Mouse (Mus musculus) intestine, embryonic 16.5 days (tissue): ENCODE data around the gene Med22. TPM values are rescaled to one million over a fixed set of nuclear protein-coding genes. Genes with fewer than 3 reads are reported as not detected.

Experiments
- ATAC-seq: fragments of 200-750 bp; cut with Nextera tagmentation; 2 replicates; pipeline ENCODE4 v1.8.0; 2017; ENCODE audit warnings: moderate TSS enrichment, moderate library complexity
- H3K27ac ChIP-seq: fragments of 300-500 bp; sonication (generic); 2 replicates; pipeline ENCODE4 v1.5.1; 2014; ENCODE audit warnings: mild to moderate bottlenecking, low read length
- H3K27me3 ChIP-seq: fragments of 300-500 bp; sonication (generic); replicated peaks from 2 replicates; pipeline ENCODE4 v1.6.1; 2014; ENCODE audit warnings: low read length, control low read depth, mixed read lengths; ENCODE audit not compliant: control insufficient read depth, insufficient read depth
- H3K36me3 ChIP-seq: fragments of 300-500 bp; sonication (generic); 2 replicates; pipeline ENCODE4 v1.6.1; 2014; ENCODE audit warnings: low read length, control low read depth; ENCODE audit not compliant: control insufficient read depth, insufficient read depth
- H3K4me1 ChIP-seq: fragments of 300-500 bp; sonication (generic); 2 replicates; pipeline ENCODE4 v1.6.1; 2014; ENCODE audit warnings: low read length, control low read depth, mixed read lengths; ENCODE audit not compliant: control insufficient read depth, insufficient read depth
- H3K4me2 ChIP-seq: fragments of 300-500 bp; sonication (generic); 2 replicates; pipeline ENCODE4 v1.6.1; 2014; ENCODE audit warnings: low read depth, low read length, control low read depth
- H3K4me3 ChIP-seq: fragments of 300-500 bp; sonication (generic); 2 replicates; pipeline ENCODE4 v1.5.1; 2014; ENCODE audit warnings: mild to moderate bottlenecking, low read length
- H3K9ac ChIP-seq: fragments of 300-500 bp; sonication (generic); 2 replicates; pipeline ENCODE4 v1.6.1; 2014; ENCODE audit warnings: low read depth, low read length
- H3K9me3 ChIP-seq: fragments of 300-500 bp; sonication (generic); 2 replicates; pipeline ENCODE4 v1.6.1; 2016; ENCODE audit warnings: low read length, control low read depth; ENCODE audit not compliant: control insufficient read depth
- WGBS: fragments of 180-500 bp; shearing (Covaris S2); extraction: QIAGEN DNeasy Blood & Tissue Kit; methylation state at CpG from one replicate; pipeline ENCODE4 v1.1.7; 2014; 5-methylcytosine and 5-hydroxymethylcytosine counted together
- polyA plus RNA-seq: library from polyadenylated mRNA; unstranded; fragments of >200 nt; fragmentation: Nextera tagmentation; extraction: Ambion mirVana; gene quantifications from 2 replicates; pipeline ENCODE4 v1.2.1, GENCODE M21; 2015

Med22 gene
- polyA plus RNA-seq, 1 experiment from 2014 or later = 39.4 TPM

DNA sequence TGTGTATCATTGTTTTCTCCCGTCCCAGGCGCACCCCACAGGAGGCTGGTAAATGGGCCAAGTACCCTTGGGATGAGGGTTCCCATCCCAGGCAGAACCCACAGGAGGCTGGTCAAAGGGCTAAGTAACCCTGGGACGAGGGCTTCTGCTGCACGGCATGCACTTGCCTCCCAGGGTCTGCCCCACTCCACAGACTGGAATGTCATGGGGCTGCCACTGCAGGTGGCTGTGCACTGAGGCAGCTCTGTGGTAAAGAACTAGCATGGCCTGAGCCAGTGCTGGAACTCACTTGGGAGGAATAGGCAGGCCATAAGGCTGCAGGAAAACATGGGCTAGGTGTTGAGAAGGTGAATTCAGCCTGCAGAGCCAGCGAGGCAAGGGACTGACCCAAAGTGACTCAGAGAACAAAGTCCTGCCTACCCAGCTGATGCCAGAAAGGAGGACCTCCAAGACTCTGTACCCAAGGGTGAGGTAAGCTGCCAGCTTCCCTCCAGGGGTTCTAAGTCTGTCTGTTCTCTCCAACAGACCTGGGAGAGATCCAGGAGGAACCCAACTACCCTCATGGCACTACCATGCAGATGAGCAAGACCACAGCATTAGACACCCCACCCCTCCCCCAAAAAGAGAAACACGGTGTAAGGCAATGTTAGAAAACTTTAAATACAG lies 9.8 kb upstream of the Med22 start:
- H3K36me3 ChIP-seq = peaks cover 25% of the 10 kb centered on the region
- no peak overlapping the region for H3K4me3 ChIP-seq
- H3K27me3 ChIP-seq = no peaks in the 10 kb centered on the region
- peaks cover 21% of the 10 kb centered on the region for H3K4me1 ChIP-seq
- H3K9ac ChIP-seq = no peak overlapping the region
- H3K9me3 ChIP-seq = no peaks in the 10 kb centered on the region
- 81% methylated on average over 6 of the region's 6 CpGs for WGBS
- no peak overlapping the region for H3K4me2 ChIP-seq
- ATAC-seq = no peak
- no peak overlapping the region for H3K27ac ChIP-seq

DNA sequence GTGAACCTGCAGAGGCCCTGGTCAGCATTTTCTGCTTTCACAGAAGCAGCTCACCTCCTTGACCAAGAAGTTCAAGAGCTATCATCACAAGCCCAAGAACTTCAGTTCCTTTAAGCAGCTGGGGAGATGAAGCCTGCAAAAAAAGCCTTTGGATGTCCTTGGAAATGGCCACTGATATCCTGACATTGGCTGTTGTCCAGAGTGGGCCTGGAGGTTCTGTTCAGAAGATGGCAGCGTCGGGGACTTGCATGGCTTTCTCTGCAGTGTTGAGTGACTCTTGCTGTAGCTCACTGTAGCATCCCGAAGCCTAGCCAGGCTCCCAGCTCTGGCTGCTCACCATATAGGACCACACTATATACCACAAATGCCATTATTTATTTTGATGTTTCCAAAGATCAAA lies 9.2 kb upstream of the Med22 start:
- H3K27ac ChIP-seq = no peak overlapping the region
- WGBS = 81% methylated on average over 3 of the region's 3 CpGs
- no peaks in the 10 kb centered on the region for H3K9me3 ChIP-seq
- no peak overlapping the region for H3K9ac ChIP-seq
- H3K27me3 ChIP-seq = no peaks in the 10 kb centered on the region
- H3K4me1 ChIP-seq = peaks cover 27% of the 10 kb centered on the region
- H3K4me3 ChIP-seq = no peak overlapping the region
- no peak overlapping the region for H3K4me2 ChIP-seq
- H3K36me3 ChIP-seq = peaks cover 25% of the 10 kb centered on the region
- ATAC-seq = no peak

DNA sequence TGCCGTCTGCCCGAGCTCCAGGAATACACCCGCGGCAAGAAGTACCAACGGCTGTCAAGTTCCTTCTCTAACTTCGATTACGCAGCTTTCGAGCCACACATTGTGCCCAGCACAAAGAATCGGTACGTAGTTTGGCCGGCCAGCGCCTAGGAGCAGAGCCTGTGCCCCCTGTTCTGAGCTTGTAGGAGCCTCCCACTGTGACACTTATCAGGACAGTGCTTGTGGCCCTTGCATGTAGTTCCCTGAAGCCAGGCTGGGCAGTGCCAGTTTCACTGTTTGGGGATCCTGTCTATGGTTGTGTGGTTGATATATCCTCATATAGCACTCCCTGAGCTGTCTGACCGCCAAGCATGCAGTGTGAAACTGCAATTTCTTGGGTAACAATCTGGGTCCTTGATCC lies 6.3 kb upstream of the Med22 start:
- Histone ChIP-seq H3K4me2 (peak overlapping the region; percentile 92), H3K9me3 (no peaks in the 10 kb centered on the region), H3K36me3 (peaks cover 36% of the 10 kb centered on the region), H3K4me1 (peaks cover 36% of the 10 kb centered on the region), H3K4me3 (peak overlapping the region; percentile 89), H3K9ac (peak overlapping the region; percentile 89), H3K27me3 (no peaks in the 10 kb centered on the region), H3K27ac (peak overlapping the region; percentile 88)
- peak; percentile 8 for ATAC-seq
- 1% methylated on average over 13 of the region's 13 CpGs for WGBS

DNA sequence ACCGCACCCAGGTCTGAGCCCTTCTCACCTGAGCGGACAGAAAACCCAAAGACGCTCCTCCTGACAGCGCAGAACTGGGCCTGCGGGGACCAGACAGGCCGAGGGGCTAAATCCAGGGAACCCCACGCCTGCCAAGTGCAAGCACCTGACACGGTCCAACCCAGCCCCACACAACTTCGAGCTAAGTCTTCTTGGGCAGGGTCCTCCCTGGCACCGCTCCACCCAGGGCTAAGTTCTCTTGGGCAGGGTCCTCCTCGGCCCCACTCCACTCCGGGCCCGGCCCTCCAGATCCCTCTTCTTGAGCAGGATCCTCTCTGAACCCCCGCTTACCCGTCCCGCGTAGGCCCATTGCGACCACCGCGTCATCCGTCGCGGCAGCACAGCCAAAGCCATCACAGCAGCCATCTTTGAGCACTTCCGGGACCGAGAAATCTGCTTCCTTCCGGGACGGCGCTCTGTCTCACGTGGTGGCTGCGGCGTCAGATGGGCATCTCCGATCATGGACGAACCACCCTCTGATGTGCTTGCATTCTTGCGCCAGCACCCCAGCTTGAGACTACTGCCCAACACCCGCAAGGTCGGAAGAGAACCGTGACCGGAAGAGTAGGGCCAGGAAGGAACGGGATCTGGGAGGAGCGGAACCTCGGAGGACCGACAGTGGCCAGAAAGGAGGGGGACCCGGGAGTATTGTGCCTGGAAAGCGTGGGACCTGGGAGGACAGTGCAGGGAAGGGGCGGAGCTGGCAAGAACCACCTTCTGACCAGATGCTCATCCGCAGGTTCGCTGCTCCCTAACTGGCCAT lies 5.7 kb upstream of the Med22 start, which contains the start of the genes Surf2 and Surf1:
Gene Surf2 (plus strand): TSS at position 441 of the 802 bp plus-strand sequence.
Gene Surf1 (minus strand): TSS at position 604 of the 802 bp plus-strand sequence.
- WGBS = under 1% methylated on average over 47 of the region's 47 CpGs
- H3K4me3 ChIP-seq = peak within 1 kb of the TSS; percentile 89
- ATAC-seq = peak; percentile 79
- H3K36me3 ChIP-seq = peaks cover 34% of the 10 kb centered on the region
- H3K27me3 ChIP-seq = no peaks in the 10 kb centered on the region
- peak within 1 kb of the TSS; percentile 88 for H3K27ac ChIP-seq
- H3K9me3 ChIP-seq = no peaks in the 10 kb centered on the region
- H3K4me1 ChIP-seq = peaks cover 36% of the 10 kb centered on the region
- peak within 1 kb of the TSS; percentile 92 for H3K4me2 ChIP-seq
- peak within 1 kb of the TSS; percentile 89 for H3K9ac ChIP-seq

DNA sequence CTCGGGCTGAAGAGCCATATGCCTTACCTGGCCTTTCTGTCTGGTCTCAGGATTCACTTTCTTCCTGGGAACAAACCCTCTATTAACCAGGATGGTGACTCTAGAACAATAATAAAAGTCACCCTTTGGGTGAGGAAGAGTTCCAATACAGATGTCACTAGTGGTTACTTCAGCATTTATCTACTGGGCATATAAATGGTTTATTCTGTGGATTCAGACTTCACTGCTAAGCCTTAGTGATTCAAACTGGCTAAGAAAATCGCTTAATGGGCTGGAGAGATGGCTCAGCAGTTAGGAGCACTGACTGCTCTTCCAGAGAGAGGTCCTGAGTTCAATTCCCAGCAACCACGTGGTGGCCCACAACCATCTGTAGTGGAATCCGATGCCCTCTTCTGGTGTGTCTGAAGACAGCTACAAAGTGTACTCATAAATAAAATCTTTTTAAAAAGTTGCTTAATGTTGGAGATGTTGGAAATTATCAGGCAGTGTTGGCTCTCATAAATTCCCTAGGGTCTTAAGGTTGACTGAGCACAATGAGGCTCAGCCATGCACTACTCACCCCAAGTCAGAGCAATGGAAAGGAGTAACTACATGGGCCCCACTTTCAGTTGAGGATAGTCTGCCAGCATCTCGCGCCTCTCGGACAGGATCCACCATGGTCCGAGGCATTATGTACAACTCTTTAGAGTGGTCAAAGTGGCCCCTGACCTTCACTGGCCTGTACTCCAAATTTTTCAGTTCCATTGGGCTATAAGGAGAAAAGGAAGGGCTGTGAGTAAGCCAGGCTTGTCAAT lies 3.9 kb upstream of the Med22 start:
- H3K9me3 ChIP-seq = no peaks in the 10 kb centered on the region
- H3K27ac ChIP-seq = no peak overlapping the region
- H3K4me1 ChIP-seq = peaks cover 36% of the 10 kb centered on the region
- 0 out of 2 replicates have a peak overlapping the region, but pooled peaks have one; percentile 89 for H3K4me3 ChIP-seq
- H3K9ac ChIP-seq = peak overlapping the region; percentile 89; the same call in 1 of the 2 replicates
- H3K4me2 ChIP-seq = 0 out of 2 replicates have a peak overlapping the region, but pooled peaks have one; percentile 92
- no peaks in the 10 kb centered on the region for H3K27me3 ChIP-seq
- ATAC-seq = no peak
- 55% methylated on average over 8 of the region's 8 CpGs for WGBS
- H3K36me3 ChIP-seq = peaks cover 21% of the 10 kb centered on the region

DNA sequence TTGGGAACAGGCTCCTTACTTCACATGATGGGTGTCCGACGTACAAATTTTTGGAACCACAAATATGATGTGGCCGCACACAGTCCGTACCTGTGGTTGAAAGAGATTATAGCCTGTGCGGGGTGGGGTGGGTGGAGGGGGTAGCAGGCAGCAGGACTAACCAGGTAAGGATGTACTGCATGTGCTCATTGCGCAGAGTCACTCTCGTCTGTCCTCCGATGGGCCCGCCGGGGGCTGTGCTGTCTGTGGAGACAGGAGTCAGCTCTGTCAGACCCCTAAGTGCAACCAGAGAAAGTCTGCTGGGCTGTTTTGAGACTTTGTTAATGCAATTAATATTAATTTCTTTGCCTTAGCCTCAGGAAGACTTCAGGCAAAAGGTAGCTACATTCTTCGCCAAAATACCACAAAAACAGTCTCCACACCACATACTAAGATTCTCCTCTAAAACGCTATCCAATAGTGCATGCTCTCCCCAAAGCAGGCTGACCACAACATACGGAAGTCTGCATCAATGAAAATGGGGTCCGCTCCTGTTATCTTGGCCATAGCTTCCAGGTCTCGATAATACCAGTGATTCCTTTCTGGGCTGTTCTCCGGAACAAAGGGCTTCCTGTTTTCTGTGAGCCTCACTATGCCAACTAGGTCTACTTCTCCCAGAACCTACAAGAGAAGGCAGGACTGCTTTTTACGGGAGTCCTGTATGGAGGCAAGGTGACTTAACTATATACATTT lies 3.1 kb upstream of the Med22 start:
- Histone ChIP-seq H3K4me3 (no peak overlapping the region), H3K9me3 (no peaks in the 10 kb centered on the region), H3K27ac (no peak overlapping the region), H3K4me2 (no peak overlapping the region), H3K36me3 (peaks cover 18% of the 10 kb centered on the region), H3K27me3 (no peaks in the 10 kb centered on the region), H3K9ac (no peak overlapping the region), H3K4me1 (peaks cover 43% of the 10 kb centered on the region)
- WGBS = 76% methylated on average over 17 of the region's 17 CpGs
- ATAC-seq = no peak

DNA sequence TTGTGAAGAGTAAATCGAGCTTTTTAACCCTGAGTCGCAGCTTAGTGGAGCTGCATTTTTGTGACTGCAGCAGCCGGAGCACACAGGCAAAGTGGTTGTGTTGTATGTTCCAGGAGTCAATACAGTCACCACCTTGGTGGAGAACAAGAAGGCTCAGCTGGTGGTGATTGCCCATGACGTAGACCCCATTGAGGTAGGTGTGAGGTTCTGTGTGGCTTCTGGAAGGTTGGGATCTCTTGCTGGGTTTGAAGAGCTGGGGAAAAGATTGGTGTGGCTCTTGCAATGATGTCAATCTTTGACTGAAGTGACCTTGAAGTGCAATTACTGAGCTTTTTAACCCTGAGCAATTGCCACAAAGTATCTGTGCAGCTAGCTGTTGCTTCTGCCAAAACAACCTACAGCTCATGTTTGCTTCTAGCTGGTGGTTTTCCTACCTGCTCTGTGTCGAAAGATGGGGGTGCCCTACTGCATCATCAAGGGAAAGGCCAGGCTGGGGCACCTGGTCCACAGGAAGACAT lies 1.8 kb upstream of the Med22 start:
- WGBS = 61% methylated on average over 5 of the region's 5 CpGs
- no peaks in the 10 kb centered on the region for H3K27me3 ChIP-seq

DNA sequence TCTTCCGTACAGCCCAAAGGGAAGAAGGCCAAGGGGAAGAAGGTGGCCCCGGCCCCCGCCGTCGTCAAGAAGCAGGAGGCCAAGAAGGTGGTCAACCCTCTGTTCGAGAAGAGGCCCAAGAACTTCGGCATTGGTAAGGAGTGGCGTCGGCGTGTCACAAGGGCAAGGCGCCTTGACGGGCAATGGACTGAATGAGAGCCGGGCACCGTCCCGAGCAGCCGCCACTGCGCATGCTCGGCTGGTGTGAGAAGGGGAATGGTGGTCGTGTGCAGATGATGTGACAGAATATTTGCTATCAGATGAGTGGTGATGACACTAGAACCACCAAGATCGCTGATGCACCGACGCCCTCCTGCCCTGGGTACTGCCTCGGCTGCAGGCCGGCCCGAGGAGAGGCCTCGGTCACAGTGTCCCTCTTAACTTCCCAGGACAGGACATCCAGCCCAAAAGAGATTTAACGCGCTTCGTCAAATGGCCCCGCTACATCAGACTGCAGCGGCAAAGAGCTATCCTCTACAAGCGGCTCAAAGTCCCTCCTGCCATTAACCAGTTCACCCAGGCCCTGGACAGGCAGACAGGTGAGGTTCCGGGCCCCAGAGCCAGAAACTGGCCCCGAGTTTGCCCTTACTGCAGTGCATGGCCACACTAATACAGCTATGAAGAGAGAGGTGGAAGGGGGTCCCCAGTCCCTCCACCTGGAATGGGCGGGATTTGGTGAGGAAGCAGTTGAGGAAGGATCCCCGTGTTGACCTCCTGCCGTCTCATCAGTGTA lies 703 bp upstream of the Med22 start:
- Histone ChIP-seq H3K36me3 (peaks cover 30% of the 10 kb centered on the region), H3K9me3 (no peaks in the 10 kb centered on the region), H3K9ac (peak overlapping the region; percentile 80), H3K4me1 (peaks cover 33% of the 10 kb centered on the region), H3K27ac (peak overlapping the region; percentile 84), H3K4me3 (peak overlapping the region; percentile 91), H3K4me2 (peak overlapping the region; percentile 77), H3K27me3 (no peaks in the 10 kb centered on the region)
- peak; percentile 36 for ATAC-seq
- WGBS = 2% methylated on average over 36 of the region's 37 CpGs

More for the DNA sequence above, 1.8 kb upstream of the Med22 start:
- Histone ChIP-seq H3K4me2 (peak overlapping the region; percentile 77), H3K27ac (peak overlapping the region; percentile 34), H3K4me3 (peak overlapping the region; percentile 91), H3K9me3 (no peaks in the 10 kb centered on the region), H3K4me1 (peaks cover 37% of the 10 kb centered on the region), H3K9ac (peak overlapping the region; percentile 80), H3K36me3 (peaks cover 25% of the 10 kb centered on the region)
- no peak for ATAC-seq
